Mouse (Mus musculus) neural tube, embryonic 11.5 days (tissue): Measurements from ENCODE around the gene Fgf12. TPM values are rescaled to one million over a fixed set of nuclear protein-coding genes. Genes with fewer than 3 reads are reported as not detected.

ENCODE experiments used
- ATAC-seq: fragments of 200-750 bp; cut with Nextera tagmentation; 2 replicates; pipeline ENCODE4 v1.8.0; 2017; ENCODE audit warnings: moderate number of reproducible peaks, mild to moderate bottlenecking, moderate TSS enrichment, moderate library complexity; ENCODE audit not compliant: insufficient read depth, low FRiP score, low TSS enrichment
- DNase-seq: peaks from one replicate; pipeline ENCODE4 v3.0.0-alpha.2; 2015; ENCODE audit warnings: low spot score
- H3K27ac ChIP-seq: fragments of 300-500 bp; sonication (generic); 2 replicates; pipeline ENCODE4 v1.5.1; 2014; ENCODE audit warnings: low read depth, mild to moderate bottlenecking, low read length
- H3K27me3 ChIP-seq: fragments of 300-500 bp; sonication (generic); 2 replicates; pipeline ENCODE4 v1.6.1; 2014; ENCODE audit warnings: mild to moderate bottlenecking, low read length, mixed read lengths; ENCODE audit not compliant: control insufficient read depth, insufficient read depth
- H3K36me3 ChIP-seq: fragments of 300-500 bp; sonication (generic); 2 replicates; pipeline ENCODE4 v1.6.1; 2014; ENCODE audit warnings: mild to moderate bottlenecking, low read length, moderate library complexity, mixed read lengths; ENCODE audit not compliant: control insufficient read depth, insufficient read depth
- H3K4me1 ChIP-seq: fragments of 300-500 bp; sonication (generic); 2 replicates; pipeline ENCODE4 v1.6.1; 2014; ENCODE audit warnings: low read length, mixed read lengths; ENCODE audit not compliant: control insufficient read depth, insufficient read depth
- H3K4me2 ChIP-seq: fragments of 300-500 bp; sonication (generic); 2 replicates; pipeline ENCODE4 v1.6.1; 2014; ENCODE audit warnings: low read depth, mild to moderate bottlenecking, moderate library complexity
- H3K4me3 ChIP-seq: fragments of 300-500 bp; sonication (generic); 2 replicates; pipeline ENCODE4 v1.5.1; 2014; ENCODE audit warnings: low read depth, low read length
- H3K9ac ChIP-seq: fragments of 300-500 bp; sonication (generic); 2 replicates; pipeline ENCODE4 v1.6.1; 2014; ENCODE audit warnings: mild to moderate bottlenecking, low read length
- H3K9me3 ChIP-seq: fragments of 300-500 bp; sonication (generic); 2 replicates; pipeline ENCODE4 v1.6.1; 2016; ENCODE audit warnings: low read length; ENCODE audit not compliant: control insufficient read depth
- WGBS: fragments of 180-500 bp; shearing (Covaris S2); extraction: QIAGEN DNeasy Blood & Tissue Kit; methylation state at CpG from one replicate; pipeline ENCODE4 v1.1.7; 2014; 5-methylcytosine and 5-hydroxymethylcytosine counted together
- polyA plus RNA-seq: library from polyadenylated mRNA; unstranded; fragments of >200 nt; fragmentation: Nextera tagmentation; extraction: Ambion mirVana; gene quantifications from 2 replicates; pipeline ENCODE4 v1.2.1, GENCODE M21; 2014

Fgf12 gene
- polyA plus RNA-seq, 1 experiment from 2014 or later, result 7.8 TPM

DNA sequence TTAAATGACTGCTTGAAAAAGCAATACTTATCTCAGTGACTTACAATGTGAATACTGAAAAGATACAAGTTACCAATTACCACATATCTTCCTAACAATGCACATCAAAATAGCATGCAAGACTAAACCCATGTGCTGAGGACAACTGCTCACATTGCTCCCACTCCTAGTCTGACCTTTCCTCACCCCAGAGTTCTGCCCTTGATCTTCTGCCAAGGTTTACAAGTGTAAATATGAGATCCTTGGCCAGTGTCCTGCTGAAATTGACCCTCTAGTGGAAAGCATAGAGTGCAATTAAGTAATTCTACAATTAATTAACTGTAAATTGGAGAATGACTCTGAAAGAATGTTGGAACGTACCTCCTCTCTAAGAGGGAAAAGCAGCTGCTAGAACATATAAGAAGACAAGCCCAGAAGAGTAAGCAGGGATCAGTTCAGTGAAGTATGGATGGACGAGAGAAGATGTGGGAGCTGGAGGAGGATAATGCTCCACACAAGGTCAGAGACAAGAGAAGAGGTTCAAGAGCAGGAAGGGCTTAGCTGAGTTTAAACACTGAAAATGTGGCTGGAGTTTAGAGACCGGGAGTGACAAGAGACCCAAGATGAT, 333.1 kb downstream of the Fgf12 start:
- Histone ChIP-seq H3K4me1 (no peaks in the 10 kb centered on the region), H3K27me3 (no peaks in the 10 kb centered on the region), H3K36me3 (no peaks in the 10 kb centered on the region), H3K4me2 (no peak overlapping the region), H3K9me3 (no peaks in the 10 kb centered on the region), H3K4me3 (no peak overlapping the region), H3K27ac (no peak overlapping the region), H3K9ac (no peak overlapping the region)
- 79% methylated on average over 3 of the region's 3 CpGs for WGBS
- DNase-seq, result no peak
- ATAC-seq, result no peak

DNA sequence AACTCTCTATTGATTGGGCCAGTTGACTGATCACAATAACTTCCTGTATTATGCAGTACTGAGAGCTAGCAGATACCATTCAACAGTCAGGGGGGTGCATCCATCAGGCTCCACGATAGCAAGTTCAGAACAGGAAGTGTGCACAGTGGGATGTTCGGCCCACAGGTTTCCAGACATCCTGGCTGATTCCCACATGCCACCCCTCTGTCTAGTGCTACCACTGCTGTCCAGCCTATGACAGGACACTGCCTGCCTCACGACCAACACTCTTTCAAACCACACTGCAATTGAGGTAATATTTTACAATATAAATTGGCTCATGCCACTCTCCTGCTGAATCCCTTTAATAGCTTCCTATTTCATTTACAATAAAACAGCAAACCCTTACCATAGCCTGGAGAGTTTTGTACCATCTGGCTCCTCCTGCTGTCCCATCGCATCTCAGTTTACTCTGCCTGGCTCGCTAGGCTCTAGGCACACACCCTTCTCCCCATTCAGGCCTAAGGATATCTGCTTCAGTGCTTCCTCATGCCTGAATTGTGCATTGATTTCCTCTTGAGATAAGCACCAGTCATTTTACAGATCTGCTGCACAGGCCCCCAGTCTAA, 341.6 kb downstream of the Fgf12 start:
- no peak for DNase-seq
- Histone ChIP-seq H3K4me3 (no peak overlapping the region), H3K4me2 (no peak overlapping the region), H3K27me3 (no peaks in the 10 kb centered on the region), H3K9me3 (no peaks in the 10 kb centered on the region), H3K9ac (no peak overlapping the region), H3K4me1 (no peaks in the 10 kb centered on the region), H3K36me3 (no peaks in the 10 kb centered on the region), H3K27ac (no peak overlapping the region)
- WGBS, result 70% methylated on average over 5 of the region's 5 CpGs
- no peak for ATAC-seq

DNA sequence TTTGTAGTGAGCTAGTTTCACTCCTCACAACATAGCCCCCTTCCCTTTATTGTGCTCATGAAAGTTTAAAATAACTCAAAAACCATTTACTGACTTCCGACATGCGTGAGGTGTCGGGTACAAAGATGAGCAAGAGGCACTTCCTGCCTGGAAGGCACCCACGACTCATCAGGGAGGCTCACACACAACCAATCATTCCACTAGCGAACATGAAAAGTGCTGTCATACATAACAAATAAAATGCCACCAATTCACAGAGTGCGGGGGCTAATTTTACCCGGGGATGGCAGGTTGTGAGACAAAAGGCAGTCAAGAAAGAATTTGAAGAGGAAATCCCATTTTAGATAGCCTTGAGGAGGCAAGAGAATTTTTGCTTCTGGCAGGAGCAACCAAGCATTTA, 344.6 kb downstream of the Fgf12 start:
- ATAC-seq, result no peak

DNA sequence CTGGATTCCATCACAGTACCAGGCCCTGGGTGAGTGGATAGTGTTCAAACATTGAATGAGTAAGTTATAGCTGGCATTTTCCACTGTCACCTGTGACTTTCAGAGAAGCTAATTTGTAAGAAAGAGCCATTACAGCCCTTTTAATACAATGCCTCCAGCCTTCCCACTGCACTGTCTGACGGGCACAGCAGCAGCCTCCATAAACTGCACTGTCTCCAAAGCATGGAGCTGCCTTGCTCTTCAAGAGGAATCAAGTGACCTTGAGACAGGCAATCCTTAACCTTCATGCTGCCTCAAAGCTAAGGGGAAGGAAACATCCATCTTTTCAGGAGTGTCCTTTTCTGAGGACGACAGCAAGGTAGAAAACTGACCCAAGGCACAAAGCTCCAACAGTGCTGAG, 345.0 kb downstream of the Fgf12 start:
- H3K27ac ChIP-seq, result no peak overlapping the region
- no peak overlapping the region for H3K9ac ChIP-seq
- no peak overlapping the region for H3K4me3 ChIP-seq
- H3K27me3 ChIP-seq, result no peaks in the 10 kb centered on the region
- no peak overlapping the region for H3K4me2 ChIP-seq
- no peaks in the 10 kb centered on the region for H3K36me3 ChIP-seq
- no peaks in the 10 kb centered on the region for H3K4me1 ChIP-seq
- no peak for ATAC-seq
- WGBS, result 57% methylated on average over 2 of the region's 2 CpGs
- H3K9me3 ChIP-seq, result no peaks in the 10 kb centered on the region
- no peak for DNase-seq

More for the DNA sequence above, 344.6 kb downstream of the Fgf12 start:
- 84% methylated on average over 7 of the region's 7 CpGs for WGBS
- no peak overlapping the region for H3K9ac ChIP-seq
- no peak overlapping the region for H3K4me3 ChIP-seq
- H3K9me3 ChIP-seq, result no peaks in the 10 kb centered on the region
- no peak overlapping the region for H3K4me2 ChIP-seq
- no peak overlapping the region for H3K27ac ChIP-seq
- H3K4me1 ChIP-seq, result no peaks in the 10 kb centered on the region
- no peaks in the 10 kb centered on the region for H3K27me3 ChIP-seq
- H3K36me3 ChIP-seq, result no peaks in the 10 kb centered on the region
- no peak for DNase-seq

DNA sequence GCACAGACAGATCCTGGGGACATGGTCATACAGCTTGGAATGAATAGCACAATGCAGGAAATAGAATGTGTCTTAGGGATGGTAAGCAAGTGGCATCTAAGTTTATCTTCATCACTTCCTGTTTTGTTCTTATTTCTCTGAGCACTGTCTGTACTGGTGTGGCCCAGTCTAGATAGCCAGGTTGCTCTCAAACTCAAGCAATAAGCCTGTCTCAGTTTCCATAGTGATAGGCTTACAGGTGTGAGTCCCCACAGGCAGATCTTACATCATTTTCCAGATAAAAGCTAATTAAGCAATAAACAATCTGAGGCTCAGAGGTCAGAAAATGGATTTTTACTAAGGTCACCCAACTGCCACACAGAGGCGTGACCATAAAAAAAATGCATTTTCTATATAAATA, 348.7 kb downstream of the Fgf12 start:
- no peak overlapping the region for H3K4me3 ChIP-seq
- no peak overlapping the region for H3K4me2 ChIP-seq
- no peak overlapping the region for H3K27ac ChIP-seq
- H3K9ac ChIP-seq, result no peak overlapping the region
- H3K9me3 ChIP-seq, result no peaks in the 10 kb centered on the region
- H3K27me3 ChIP-seq, result no peaks in the 10 kb centered on the region
- no peaks in the 10 kb centered on the region for H3K36me3 ChIP-seq
- no peak for DNase-seq
- no peak for ATAC-seq
- WGBS, result 88% methylated on average over 1 of the region's 1 CpGs
- no peaks in the 10 kb centered on the region for H3K4me1 ChIP-seq

DNA sequence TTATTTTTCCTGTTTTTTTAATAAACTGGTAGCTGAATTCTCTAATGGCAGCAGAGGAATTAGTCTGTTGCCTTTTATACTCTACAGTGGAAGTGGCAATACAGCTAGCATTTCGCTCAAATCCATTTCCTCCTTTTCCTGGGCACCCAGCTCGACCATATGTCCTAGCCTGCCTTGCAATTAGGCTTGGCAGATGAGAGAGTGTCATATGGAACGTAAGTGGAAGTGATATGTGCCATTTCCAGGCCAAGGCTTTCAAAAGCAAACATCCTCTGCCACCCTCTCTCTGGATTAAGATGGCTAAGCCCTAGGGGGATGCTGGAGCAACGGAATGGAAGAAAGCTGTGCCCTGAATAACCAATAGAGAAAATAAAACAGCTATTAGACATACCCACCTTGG, 350.2 kb downstream of the Fgf12 start:
- ATAC-seq (no peak), DNase-seq (no peak)
- Histone ChIP-seq H3K9me3 (no peaks in the 10 kb centered on the region), H3K4me2 (no peak overlapping the region), H3K27ac (no peak overlapping the region), H3K27me3 (no peaks in the 10 kb centered on the region), H3K9ac (no peak overlapping the region), H3K36me3 (no peaks in the 10 kb centered on the region), H3K4me3 (no peak overlapping the region), H3K4me1 (no peaks in the 10 kb centered on the region)
- WGBS, result 69% methylated on average over 4 of the region's 4 CpGs

DNA sequence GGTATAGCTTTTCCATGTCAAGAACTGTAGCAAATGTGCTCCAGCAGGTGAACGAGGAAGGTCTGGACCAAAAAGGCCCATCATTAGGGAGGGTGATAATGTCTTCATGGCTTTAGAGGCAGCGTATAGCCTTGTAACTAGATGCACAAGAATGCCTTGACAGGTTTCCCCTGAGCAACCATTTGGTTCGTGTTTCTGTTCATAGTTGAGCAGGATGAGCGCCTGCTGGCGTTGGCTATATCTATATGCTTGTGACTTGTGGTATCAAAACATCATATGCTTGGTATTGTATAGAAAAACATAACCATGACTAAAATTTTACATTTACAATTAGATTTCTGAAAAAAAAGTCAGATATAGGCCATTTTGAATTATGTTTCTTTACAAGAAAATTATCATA, 361.6 kb downstream of the Fgf12 start:
- no peaks in the 10 kb centered on the region for H3K4me1 ChIP-seq
- H3K9ac ChIP-seq, result no peak overlapping the region
- no peaks in the 10 kb centered on the region for H3K36me3 ChIP-seq
- 89% methylated on average over 5 of the region's 5 CpGs for WGBS
- H3K4me3 ChIP-seq, result no peak overlapping the region
- DNase-seq (no peak), ATAC-seq (no peak)
- H3K27me3 ChIP-seq, result no peaks in the 10 kb centered on the region
- H3K9me3 ChIP-seq, result no peaks in the 10 kb centered on the region
- no peak overlapping the region for H3K4me2 ChIP-seq
- no peak overlapping the region for H3K27ac ChIP-seq

DNA sequence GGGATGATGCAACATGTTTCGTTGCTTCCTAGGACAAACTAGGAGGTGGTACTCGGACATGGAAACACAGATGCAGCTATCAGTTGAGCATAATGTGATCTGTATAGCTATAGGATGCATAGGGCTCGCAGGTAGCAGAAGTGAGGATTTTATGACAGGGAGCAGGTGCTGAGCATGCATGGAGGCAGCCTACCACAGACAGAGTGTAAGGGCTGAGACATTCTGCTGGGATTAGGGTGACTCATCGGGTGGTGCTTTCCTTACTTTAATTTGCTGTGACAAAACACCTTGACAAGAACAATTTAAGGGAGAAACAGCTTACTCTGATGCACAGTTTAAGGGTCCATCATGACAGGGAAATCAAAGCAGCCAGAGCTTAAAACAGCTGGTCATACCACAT, 363.8 kb downstream of the Fgf12 start:
- no peaks in the 10 kb centered on the region for H3K27me3 ChIP-seq
- ATAC-seq (no peak), DNase-seq (no peak)
- H3K4me1 ChIP-seq, result no peaks in the 10 kb centered on the region
- H3K9me3 ChIP-seq, result no peaks in the 10 kb centered on the region
- no peaks in the 10 kb centered on the region for H3K36me3 ChIP-seq
- H3K27ac ChIP-seq, result no peak overlapping the region
- no peak overlapping the region for H3K9ac ChIP-seq
- H3K4me2 ChIP-seq, result no peak overlapping the region
- 90% methylated on average over 4 of the region's 4 CpGs for WGBS
- H3K4me3 ChIP-seq, result no peak overlapping the region

DNA sequence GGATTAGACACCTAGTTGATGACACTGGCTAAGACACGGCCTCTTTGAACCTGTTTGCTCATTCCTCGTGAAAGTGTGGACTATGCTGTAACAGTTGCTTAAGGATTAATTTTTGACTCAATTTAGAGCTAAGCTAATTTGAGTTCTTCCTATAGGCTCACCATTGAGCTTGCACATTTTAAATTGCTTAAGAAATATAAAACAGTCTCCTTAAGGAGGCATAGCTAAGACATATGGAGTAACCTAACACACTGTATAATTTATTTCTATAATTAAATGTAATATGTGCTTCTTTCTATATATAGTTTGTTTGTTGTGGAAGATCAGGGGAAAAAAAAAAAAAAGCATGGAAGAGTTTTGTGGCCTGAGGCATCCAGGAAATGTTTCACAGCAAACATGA, 378.1 kb downstream of the Fgf12 start:
- WGBS, result 85% methylated on average over 2 of the region's 2 CpGs
- H3K9ac ChIP-seq, result no peak overlapping the region

More for the DNA sequence above, 378.1 kb downstream of the Fgf12 start:
- Histone ChIP-seq H3K4me2 (no peak overlapping the region), H3K36me3 (no peaks in the 10 kb centered on the region), H3K27ac (no peak overlapping the region), H3K27me3 (no peaks in the 10 kb centered on the region), H3K4me3 (no peak overlapping the region), H3K4me1 (no peaks in the 10 kb centered on the region), H3K9me3 (no peaks in the 10 kb centered on the region)
- DNase-seq (no peak), ATAC-seq (no peak)
